Mouse (Mus musculus) layer of hippocampus, postnatal 36 days (tissue): ENCODE results near the gene Fubp3. TPM values are rescaled to one million over a fixed set of nuclear protein-coding genes. Genes with fewer than 3 reads are reported as not detected.

Experiments used
- DNase-seq, 2 experiments: peaks; one replicate each; pipeline ENCODE4 v3.0.0; 2022
- total RNA-seq, 2 experiments: library from RNA; stranded (reverse); gene quantifications; 2 replicates each; pipeline ENCODE4 v1.2.3; 2021

The Fubp3 gene
- total RNA-seq, 2 experiments from 2014 or later: 32.0 to 39.6 TPM

DNA sequence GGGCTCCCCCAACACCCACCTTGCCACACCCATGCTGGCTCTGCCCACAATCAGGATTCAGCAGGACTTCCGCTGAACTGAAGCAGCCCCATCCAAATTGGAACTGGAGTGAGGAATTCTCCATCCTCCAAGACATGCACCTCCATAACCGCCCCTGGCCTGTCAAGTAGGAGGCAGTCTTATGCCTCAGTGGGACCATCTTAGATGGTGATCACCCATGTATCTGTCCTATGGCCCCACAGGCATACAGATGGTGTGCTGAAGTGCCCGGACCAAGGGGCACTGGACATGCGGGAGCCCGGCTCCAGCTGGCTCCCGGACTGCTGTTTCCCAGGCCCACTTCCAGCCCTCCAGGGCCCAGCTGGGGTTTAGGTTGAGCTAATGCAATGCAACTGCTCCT is 46.8 kb downstream of the Fubp3 start:
- DNase-seq: no peak

DNA sequence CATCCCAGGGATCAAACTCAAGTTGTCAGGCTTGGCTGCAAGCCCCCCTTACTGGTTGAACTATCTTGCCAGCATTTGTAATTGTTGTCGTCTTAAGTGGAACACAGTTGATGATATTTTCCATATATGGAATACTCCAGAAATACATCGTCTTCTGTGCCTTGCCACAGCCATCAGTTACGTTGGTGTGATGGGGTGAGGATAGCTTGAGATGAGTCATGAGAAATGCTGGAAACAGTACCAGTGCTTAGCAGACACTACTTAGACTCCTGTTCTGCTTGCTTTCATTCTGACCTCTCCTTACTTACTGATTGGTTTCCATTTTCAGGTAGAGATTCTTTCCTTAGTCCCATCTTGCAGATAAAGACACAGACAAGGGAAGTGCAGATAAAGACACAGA is 61.1 kb downstream of the Fubp3 start:
- DNase-seq: no peak

DNA sequence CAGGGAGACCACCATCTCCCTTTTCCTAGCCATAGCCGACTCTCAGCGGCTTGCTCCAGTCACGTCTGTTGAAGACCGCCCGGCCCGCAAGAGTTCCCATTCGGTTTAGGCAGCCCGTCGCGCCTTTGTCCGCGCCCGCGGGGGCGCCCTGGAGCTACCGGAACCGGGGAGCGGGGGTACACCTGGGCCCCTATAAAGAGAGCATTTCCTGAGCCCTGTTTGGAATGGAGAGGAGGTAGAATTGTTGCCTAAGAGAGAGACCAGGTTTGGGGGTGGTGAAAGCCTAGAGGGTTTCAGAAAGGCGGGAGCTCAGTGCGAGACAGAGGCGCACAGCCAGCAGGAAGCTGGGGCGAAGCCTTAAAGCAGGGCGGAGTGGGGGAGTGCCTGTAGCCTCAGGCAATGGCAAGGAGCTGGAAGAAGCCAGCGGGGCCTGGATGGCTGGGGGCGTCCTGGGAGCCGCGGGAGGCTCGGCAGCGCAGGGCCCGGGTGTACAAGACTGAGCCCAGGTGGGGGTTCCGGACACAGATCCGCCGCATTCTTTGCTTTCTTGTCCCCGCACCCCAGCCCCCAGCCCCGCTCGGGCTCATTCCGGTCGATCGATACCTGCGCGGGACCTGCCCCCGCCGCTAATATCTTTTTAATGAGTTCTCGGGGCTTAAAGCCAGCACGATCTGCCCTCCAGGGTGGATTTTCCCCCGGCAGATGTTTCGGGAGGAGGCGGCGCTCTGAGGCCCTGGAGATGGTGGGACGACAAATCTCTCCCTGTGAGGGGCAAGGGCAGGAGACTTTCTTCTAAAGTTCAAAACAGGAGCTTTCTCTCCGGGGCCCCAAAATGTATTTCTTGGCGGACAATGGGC is 63.1 kb downstream of the Fubp3 start:
- no peak for DNase-seq

DNA sequence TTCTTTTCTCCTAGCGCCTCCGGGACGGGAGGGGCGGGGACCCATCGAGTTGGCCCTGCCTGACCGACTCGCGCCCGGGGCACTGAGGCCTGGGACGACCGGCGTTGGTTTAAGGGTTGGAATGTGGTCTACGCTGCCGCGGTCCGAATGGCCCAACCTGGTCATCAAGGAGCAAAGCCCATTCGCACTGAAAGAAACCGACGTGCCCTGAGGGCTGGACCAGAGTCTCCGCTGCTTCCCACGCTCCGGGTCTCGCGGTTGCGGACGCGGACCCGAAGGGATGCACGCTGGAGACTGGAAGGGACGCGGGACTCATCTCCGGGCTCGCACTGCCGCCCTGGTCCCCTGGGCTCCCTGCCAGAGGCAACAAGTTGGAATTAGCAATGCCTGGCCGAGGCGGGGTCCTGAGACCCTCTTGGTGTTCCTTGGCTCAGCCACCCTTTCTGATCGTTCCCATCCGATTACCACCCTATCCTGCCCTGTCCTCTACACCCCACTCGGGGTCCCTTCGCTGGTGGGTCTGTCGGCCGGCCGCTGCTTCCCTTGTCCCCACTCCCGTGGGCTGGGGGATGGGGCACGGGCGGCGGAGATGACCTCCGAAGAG is 63.8 kb downstream of the Fubp3 start:
- no peak for DNase-seq

DNA sequence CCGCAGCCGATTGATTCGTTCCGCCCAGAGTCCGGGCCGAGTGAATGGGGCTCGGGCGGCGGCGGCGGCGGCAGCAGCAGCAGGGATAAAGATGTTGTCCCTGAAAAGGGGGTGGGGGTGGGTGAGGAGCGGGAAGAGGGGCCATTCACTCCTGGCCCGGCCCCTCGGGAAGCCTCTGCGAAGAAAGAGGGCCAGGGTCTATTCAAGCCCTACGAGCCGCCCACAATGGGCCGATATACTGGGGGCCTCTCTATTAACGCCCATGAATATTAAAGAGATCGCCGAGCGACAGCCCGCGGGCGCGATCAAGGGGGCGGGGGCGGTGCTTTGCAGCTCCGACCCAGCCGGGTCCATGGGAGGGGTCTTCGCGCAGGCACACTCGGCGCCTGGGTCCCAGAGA is 64.3 kb downstream of the Fubp3 start:
- DNase-seq: no peak

DNA sequence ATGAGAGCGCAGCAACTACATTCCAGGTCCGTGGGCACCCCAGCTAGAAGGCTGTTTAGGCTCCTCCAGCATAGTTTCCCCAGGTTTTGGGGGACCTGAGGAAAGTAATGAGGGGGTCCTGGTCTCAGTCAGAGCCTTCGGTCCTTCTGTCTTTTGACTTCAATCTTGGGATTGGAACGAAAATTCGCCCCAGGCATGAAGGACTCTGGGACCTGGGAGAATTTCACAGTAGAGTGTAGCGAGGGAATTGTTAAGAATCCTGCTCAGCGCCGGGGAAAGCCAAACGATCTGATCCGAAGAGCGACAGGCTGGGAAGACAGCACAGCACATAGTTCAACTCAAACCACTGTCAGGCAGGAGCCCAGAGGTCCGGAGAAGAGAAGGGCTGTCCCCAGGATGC is 64.9 kb downstream of the Fubp3 start:
- no peak for DNase-seq

DNA sequence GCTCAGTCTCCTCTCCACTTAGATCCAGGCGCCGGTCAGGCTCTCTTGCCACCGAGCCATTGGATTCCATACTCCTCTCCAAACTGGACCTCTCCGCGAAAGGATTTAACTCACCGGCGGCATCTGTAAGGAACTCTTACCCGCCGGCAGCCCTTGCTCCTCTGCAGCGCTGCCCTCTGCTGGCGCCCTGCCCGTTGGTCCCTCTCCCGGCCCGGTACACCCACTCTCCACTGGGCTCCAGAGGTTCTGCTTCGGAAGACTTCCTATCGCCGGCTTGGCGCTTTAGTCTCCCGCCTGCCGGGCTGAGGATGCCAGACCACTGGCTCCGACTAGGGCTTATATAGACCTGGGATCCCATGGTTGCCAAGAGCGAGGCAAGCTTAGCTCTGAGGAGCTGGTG is 65.4 kb downstream of the Fubp3 start:
- DNase-seq: no peak

DNA sequence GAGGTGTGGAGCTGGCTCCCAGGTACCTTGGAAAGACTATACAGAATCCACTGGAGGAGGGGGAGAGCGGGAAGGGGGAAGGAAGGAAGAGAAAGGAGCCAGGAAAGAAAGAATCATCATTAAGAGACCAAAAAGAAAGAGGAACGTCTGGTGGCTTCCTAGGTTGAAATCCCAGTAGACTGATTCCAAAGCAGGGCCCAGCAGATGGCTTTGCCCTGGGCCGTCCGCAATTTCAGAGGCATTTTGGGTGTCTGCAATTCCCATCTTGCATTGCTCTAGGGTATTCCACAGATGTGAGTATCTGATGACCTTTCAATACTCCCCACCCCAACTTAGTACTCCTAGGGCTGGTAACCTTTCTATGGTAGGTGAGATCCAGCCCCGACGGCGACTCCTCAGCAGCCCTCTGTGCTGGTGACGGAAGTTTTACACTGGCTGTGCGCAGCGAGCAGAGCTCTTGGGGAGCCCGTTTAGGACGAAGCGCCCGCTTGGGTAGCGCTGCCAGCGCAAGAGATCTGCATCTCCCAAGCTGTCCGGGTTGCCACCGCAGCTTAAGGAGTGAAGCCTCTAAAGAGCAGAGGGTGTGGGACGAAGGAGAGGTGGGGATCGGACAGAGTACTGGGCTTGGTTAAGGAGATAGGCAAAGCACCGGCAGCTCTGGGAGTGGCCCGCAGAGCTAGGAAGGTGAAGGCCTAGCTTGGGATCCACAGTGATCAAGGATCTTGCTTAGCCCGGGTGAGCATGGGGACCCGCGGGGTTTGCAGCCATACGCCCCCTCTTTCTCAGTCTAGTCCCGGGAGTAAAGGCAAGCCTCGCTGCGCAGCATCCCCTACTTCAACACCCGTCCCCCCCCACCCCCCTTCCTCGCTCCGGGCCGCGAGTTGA is 66.4 kb downstream of the Fubp3 start:
- DNase-seq: no peak

DNA sequence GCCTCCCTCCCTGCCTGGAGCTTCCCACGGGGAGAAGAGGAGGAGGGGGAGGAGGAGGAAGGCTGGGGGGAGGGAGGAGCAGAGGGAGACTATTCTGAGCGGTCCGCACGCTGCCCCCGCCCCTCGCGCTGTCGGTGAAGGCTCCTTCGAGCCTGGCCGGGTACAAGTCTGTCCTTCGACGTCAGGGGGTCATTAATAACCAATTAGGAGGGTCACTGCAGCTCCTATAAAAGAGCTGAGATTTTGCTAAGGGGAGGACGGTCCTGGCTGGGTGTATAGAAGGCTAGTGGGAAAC is 67.0 kb downstream of the Fubp3 start:
- no peak for DNase-seq

DNA sequence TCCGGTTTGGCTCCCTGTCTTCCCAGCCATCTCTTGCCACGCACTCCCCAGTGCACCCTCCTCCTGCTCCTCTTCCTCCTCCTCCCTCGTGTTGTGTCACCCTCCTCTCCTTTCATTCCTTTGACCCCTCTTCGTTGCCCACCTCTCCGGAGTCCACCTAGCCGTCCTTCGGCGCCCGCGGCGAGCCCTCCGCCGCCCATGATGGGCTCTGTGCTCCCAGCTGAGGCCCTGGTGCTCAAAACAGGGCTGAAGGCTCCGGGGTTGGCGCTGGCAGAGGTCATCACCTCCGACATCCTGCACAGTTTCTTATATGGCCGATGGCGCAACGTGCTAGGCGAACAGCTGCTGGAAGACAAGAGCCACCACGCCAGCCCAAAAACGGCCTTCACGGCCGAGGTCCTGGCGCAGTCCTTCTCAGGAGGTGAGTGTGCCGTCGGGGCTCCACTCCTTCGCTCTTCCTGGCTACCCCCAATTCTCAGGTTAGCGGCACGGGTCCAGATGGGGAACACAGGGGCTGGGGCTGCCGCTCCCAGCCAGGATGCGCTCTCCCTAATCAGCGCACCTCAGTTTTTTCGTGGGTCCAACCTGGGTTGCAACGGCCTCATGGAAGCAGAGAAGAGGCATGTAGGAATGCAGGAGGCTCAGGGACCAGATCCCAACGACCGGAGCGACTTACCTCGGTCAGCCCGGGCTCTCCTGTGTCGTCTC is 67.6 kb downstream of the Fubp3 start, which contains the start of gene Prdm12:
Prdm12 (plus strand) TSS at position 137 of the 708 bp plus-strand sequence.
- DNase-seq: no peak

DNA sequence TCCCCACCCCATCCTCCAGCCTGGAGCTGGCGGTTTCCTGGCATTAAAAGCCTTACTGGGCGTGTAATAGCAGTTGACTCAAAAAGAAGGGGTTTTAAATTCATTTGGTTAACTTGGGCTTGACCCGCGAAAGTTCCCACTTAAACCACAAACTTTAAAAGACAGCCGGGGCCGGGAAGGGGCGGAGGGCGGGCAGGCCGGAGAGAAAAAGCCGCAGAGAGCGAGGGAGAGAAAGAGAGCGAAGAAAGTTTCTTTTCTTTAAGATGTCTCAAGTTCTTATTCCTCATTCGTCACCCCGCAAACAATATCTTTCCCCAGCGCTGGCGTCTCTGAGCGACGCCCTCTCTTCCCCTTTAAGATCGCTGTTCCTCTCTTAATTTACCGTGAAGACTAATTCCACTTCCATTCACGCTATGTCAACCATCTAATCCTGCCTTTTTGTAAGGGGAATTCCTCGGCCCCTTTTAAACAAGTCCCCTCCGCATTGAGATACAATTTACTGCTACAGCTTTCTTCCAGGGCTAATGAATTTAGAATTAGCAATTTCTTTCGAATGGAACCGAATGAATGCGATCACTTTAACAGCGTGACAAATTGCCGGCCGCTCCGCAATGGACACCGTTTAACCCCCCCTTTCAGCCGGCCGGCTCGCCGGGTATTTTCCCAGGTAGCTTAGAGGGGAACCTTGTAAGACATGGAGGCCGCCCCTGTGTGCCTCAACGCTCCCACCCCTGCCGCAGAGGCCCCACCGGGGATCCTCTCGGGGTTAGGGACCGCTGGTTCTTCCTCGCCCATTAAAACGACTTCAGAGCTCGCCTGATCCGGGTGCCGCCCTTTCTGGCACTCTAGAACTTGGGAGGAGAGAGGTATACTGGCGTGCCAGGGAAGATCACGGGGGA is 68.4 kb downstream of the Fubp3 start:
- no peak for DNase-seq

DNA sequence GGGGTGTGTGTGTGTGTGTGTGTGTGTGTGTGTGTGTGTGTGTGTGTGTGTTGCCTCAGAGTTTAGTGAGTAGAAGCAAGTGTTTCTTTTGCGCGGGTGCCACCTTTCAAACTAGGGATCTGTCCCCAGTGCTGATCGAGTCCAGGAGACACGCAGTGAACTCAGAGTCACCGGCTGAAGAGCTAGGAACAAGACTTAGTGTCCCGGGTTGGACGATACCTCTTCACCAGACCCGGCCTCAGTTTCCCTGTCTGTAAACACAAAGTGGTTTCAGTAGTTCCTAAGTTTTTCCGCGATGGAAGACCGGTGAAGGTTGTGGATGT is 69.0 kb downstream of the Fubp3 start:
- no peak for DNase-seq

DNA sequence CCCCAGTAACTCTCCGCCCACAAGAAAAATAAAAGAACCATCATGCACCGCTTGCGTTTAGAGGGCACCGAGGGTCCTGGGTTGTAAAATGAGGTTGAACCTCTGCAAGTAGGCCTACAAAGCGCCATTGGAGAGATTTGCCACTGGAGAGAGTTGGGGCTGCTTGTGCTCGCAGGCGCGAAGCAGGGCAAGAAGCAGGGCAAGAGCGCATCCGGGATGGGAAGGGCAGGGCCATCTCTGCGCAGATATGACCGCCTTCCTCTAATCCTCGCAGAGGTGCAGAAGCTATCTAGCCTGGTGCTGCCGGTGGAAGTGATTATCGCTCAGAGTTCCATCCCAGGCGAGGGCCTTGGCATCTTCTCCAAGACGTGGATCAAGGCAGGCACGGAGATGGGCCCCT is 69.5 kb downstream of the Fubp3 start:
- DNase-seq: no peak

DNA sequence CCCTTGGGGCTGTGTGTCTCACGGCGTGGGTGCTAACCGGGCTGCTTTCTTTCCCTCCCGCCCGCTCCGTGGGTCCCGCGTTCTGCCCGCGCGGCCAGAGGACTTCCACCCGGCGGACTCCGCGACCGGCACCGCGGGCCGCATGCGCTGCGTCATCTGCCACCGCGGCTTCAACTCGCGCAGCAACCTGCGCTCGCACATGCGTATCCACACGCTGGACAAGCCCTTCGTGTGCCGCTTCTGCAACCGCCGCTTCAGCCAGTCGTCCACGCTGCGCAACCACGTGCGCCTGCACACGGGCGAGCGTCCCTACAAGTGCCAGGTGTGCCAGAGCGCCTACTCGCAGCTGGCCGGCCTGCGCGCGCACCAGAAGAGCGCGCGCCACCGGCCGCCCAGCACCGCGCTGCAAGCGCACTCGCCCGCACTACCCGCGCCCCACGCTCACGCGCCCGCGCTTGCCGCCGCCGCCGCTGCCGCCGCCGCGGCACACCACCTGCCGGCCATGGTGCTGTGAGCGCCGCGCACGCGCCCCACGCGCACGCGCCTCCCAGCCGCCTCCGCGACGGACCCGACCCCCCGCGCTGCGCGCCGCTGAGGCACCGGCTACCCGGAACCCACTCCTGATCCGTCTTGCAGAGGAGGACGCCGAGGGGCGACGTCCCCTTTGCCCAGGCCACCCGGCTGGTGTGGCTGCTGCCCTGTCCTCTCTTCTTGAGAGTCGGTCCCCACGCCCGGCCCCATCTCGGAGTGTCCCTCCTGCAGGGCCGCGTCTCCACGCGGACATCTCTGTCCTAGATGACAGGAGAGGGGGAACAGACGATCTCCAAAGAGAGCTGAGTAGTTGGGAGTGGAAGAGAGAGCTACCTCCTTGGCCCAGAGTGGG is 81.8 kb downstream of the Fubp3 start:
- DNase-seq: peak; percentile 63 to 70

DNA sequence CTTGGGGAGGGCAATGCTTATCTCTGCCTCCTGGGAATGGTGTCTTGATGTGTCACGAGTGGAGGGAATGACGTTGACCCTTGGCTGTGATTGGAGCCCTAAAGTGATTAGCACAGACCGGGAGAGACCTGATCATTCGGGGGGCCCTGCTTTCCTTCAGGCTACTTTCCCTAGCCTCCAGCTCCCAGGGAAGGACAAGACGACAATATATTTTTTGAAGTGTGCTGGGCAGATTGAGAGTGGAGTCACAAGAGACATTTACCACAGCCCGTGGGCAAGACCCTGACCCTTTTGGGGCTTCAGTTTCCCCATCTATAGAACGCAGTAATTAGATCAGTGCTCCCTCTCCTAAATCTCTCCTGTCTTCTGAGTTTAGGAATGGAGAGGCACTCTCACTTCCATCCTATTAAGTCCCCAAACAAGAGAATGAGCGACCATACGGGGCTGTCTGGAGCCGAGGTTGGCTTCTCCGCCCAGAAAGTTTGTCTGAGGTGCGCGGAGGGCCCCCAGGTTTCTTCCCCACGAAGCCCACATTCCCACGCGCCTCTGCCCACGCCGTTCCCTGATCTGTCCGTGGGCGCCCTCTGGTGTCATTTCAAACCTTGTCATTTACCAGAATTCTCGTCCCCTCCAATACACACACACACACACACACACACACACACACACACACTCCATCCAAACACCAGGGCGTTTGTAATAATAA is 82.6 kb downstream of the Fubp3 start:
- peak; percentile 59 to 70 for DNase-seq

DNA sequence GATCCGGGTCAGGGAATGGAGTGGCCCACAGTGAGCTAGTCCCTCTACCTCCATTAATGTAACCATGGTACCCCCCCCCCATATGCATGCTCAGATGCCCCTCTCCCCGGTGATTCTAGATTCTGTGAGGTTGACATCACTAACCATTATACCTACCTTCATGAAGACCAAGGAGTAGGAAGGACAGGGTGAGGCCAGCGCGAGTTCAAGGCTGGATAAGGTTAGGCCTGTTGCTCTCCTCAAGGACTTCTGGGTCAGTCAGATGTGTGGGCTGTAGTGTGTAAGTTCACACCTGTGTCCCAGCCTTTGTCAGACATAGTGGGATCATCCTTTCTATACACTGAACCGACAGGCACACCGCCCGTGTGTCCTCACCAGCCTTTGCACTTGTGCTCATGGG is 83.9 kb downstream of the Fubp3 start:
- no peak for DNase-seq

DNA sequence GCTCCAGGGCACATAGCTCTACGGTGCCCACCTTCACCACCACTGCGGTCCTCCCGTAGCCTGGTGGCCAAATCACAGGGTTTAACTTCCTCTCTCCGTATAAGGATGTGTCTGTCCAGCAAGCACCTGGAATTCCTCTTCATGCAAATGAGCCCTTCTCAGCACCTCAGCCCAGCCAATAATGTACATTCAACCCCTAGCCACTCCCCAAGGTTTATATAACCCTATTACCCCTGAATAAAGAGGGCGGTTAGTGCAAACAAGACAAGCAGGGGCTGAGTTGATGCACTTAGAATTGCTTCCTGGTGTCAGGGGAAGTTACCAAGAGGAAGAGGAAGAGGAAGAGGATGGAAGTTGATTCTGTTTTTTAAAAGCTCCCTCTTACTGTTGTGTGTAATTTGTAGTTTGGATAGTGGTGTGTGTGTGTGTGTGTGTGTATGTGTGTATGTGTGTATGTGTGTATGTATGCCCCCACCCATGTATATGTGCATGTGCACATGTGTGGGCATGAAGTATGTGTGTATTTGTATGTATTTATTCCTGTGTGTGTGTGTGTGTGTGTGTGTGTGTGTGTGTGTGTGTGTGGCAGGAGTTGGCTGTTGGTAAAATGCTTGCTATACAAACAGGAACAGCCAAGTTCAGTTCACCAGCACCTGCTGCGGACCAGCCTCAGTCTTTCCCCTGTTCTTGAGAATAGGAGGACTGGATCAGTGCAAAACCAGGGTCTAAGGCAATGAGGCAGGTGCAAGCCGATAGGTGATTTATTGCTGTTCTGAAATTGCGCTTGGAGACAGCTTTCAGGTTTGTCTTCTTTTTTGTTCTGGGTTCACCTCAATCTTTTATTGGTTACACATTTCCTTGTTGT is 90.7 kb downstream of the Fubp3 start:
- no peak for DNase-seq

DNA sequence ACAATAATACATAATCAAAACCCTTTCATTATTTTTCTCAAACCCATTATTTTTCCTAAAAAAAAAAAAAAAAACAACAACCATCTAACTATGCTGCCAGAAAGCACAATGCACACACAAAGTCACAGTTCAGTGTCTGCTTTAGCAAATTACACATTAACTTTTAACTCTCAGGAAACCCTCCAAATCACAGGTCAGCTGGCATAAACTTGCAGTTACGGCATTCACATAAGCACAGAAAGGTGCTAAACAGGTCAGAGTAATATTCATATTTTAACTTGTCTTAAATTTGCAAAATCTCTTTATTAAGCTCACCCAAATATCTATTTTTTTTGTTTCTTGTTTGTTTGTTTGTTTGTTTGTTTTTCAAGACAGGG is 91.3 kb downstream of the Fubp3 start:
- no peak for DNase-seq
